ENCODE assay signal across 22 mouse cellular contexts in genomic region chr19:29509857-29510256, GRCm38 (mm10).
"Had no signal": no experiment of that assay in that cellular context is flagged by ENCODE, and none has a peak within 500 bp of the region (broad histone marks: within the 10 kb centered on the region; RNA-seq: fewer than 3 reads in every experiment).

No protein-coding gene starts in this region.

- H3K9me3 ChIP-seq: limb, embryonic 10.5 days; midbrain, embryonic 12.5 days; neural tube, embryonic 12.5 days; neural tube, embryonic 15.5 days; stomach, embryonic 15.5 days had no signal

- H3K36me3 ChIP-seq: midbrain, embryonic 12.5 days; neural tube, embryonic 12.5 days; neural tube, embryonic 15.5 days; stomach, embryonic 15.5 days had no signal

- H3K4me3 ChIP-seq: layer of hippocampus, adult 2 months; limb, embryonic 10.5 days; limb, embryonic 13.5 days; midbrain, embryonic 12.5 days; neural tube, embryonic 12.5 days; neural tube, embryonic 15.5 days; stomach, embryonic 15.5 days had no signal

- H3K9ac ChIP-seq: limb, embryonic 13.5 days; liver, embryonic 14.5 days; liver, postnatal 0 days; lung, embryonic 14.5 days; midbrain, embryonic 12.5 days; neural tube, embryonic 12.5 days; neural tube, embryonic 15.5 days; stomach, embryonic 15.5 days had no signal

- H3K4me2 ChIP-seq: limb, embryonic 13.5 days; lung, embryonic 14.5 days; midbrain, embryonic 12.5 days; neural tube, embryonic 12.5 days; neural tube, embryonic 15.5 days; stomach, embryonic 15.5 days had no signal

- H3K4me1 ChIP-seq: limb, embryonic 10.5 days; midbrain, embryonic 12.5 days; neural tube, embryonic 12.5 days; neural tube, embryonic 15.5 days; stomach, embryonic 15.5 days had no signal

- H3K27me3 ChIP-seq: limb, embryonic 13.5 days; midbrain, embryonic 12.5 days; neural tube, embryonic 12.5 days; neural tube, embryonic 15.5 days; stomach, embryonic 15.5 days had no signal

- H3K27ac ChIP-seq: kidney, postnatal 0 days; layer of hippocampus, adult 2 months; limb, embryonic 10.5 days; limb, embryonic 13.5 days; liver, embryonic 14.5 days; macrophage; midbrain, embryonic 12.5 days; neural tube, embryonic 12.5 days; neural tube, embryonic 15.5 days; stomach, embryonic 15.5 days had no signal

- DNase-seq: kidney, adult 2 months; kidney, postnatal 25 days; layer of hippocampus, adult 9-11 months; liver, postnatal 0 days; lung, embryonic 14.5 days; retina, postnatal 1 day; right cerebral cortex, postnatal 25 days; spleen, adult 18-20 months; thymus, postnatal 25 days had no signal

- ATAC-seq: intestine, postnatal 0 days; liver, postnatal 0 days; lung, postnatal 0 days; midbrain, embryonic 16.5 days had no signal
